Mouse (Mus musculus) heart, embryonic 11.5 days (tissue): Measurements from ENCODE around the gene Mybpc3. TPM values are rescaled to one million over a fixed set of nuclear protein-coding genes. Genes with fewer than 3 reads are reported as not detected.
A peak's percentile ranks its signal among the peaks of the same experiment; 100 is the strongest.

ENCODE experiments used
- ATAC-seq: fragments of 200-750 bp; cut with Nextera tagmentation; replicated peaks from 2 replicates; pipeline ENCODE4 v1.8.0; 2017; ENCODE audit warnings: moderate library complexity; ENCODE audit not compliant: insufficient number of reproducible peaks, low FRiP score, low TSS enrichment
- H3K27ac ChIP-seq: fragments of 300-500 bp; sonication (generic); 2 replicates; pipeline ENCODE4 v1.5.1; 2014; ENCODE audit warnings: mild to moderate bottlenecking, low read depth, low read length
- H3K27me3 ChIP-seq: fragments of 300-500 bp; sonication (generic); 2 replicates; pipeline ENCODE4 v1.6.1; 2014; ENCODE audit warnings: mild to moderate bottlenecking, low read length, mixed read lengths; ENCODE audit not compliant: control insufficient read depth, insufficient read depth
- H3K36me3 ChIP-seq: fragments of 300-500 bp; sonication (generic); 2 replicates; pipeline ENCODE4 v1.6.1; 2014; ENCODE audit warnings: mild to moderate bottlenecking, low read length, moderate library complexity, mixed read lengths; ENCODE audit not compliant: control insufficient read depth, insufficient read depth
- H3K4me1 ChIP-seq: fragments of 300-500 bp; sonication (generic); 2 replicates; pipeline ENCODE4 v1.6.1; 2014; ENCODE audit warnings: low read length; ENCODE audit not compliant: control insufficient read depth, insufficient read depth
- H3K4me2 ChIP-seq: fragments of 300-500 bp; sonication (generic); 2 replicates; pipeline ENCODE4 v1.6.1; 2014; ENCODE audit warnings: mild to moderate bottlenecking, moderate library complexity
- H3K4me3 ChIP-seq: fragments of 300-500 bp; sonication (generic); 2 replicates; pipeline ENCODE4 v1.5.1; 2014; ENCODE audit warnings: low read depth, low read length
- H3K9ac ChIP-seq: fragments of 300-500 bp; sonication (generic); 2 replicates; pipeline ENCODE4 v1.6.1; 2014; ENCODE audit warnings: mild to moderate bottlenecking, low read depth, low read length, moderate library complexity
- H3K9me3 ChIP-seq: fragments of 300-500 bp; sonication (generic); replicated peaks from 2 replicates; pipeline ENCODE4 v1.6.1; 2016; ENCODE audit warnings: low read length; ENCODE audit not compliant: control insufficient read depth
- WGBS: fragments of 180-500 bp; shearing (Covaris S2); extraction: QIAGEN DNeasy Blood & Tissue Kit; methylation state at CpG from one replicate; pipeline ENCODE4 v1.1.7; 2014; ENCODE audit not compliant: insufficient replicate concordance; 5-methylcytosine and 5-hydroxymethylcytosine counted together
- polyA plus RNA-seq: library from polyadenylated mRNA; unstranded; fragments of >200 nt; fragmentation: Nextera tagmentation; extraction: Ambion mirVana; gene quantifications from 2 replicates; pipeline ENCODE4 v1.2.1, GENCODE M21; 2014

Gene Mybpc3
- polyA plus RNA-seq: 470 and 665 TPM in 2 replicates

GRCm38 (mm10) chr2:91117585-91118275, at the start of gene Mybpc3:
TSS of gene Mybpc3 (plus strand) at chr2:91118144.
- WGBS: 45% methylated on average over 11 of the region's 11 CpGs
- Histone ChIP-seq H3K9me3 (no peaks in the 10 kb centered on the region), H3K27ac (peak within 1 kb of the TSS; percentile 95), H3K4me2 (peak within 1 kb of the TSS; percentile 76), H3K36me3 (peaks cover 5% of the 10 kb centered on the region; the same call in 1 of the 2 replicates), H3K4me1 (peaks cover 30% of the 10 kb centered on the region), H3K27me3 (no peaks in the 10 kb centered on the region), H3K9ac (peak within 1 kb of the TSS; percentile 89), H3K4me3 (peak within 1 kb of the TSS; percentile 60)
- ATAC-seq: no peak; the same call in 1 of the 2 replicates

- H3K27ac ChIP-seq: no peak overlapping the region; the same call in 1 of the 2 replicates
- WGBS: 61% methylated on average over 13 of the region's 13 CpGs
- no peak for ATAC-seq
Observed at GRCm38 (mm10) chr2:91068162-91068871, 49.6 kb upstream of the Mybpc3 start.

GRCm38 (mm10) chr2:91068872-91069165, 49.1 kb upstream of the Mybpc3 start:
- no peak for ATAC-seq
- Histone ChIP-seq H3K4me1 (peaks cover 19% of the 10 kb centered on the region), H3K9me3 (no peaks in the 10 kb centered on the region), H3K4me2 (peak overlapping the region; percentile 90), H3K27ac (peak overlapping the region; percentile 87; the same call in 1 of the 2 replicates), H3K9ac (peak overlapping the region; percentile 84), H3K36me3 (peaks cover 13% of the 10 kb centered on the region), H3K27me3 (no peaks in the 10 kb centered on the region), H3K4me3 (peak overlapping the region; percentile 1; the same call in 1 of the 2 replicates)
- 51% methylated on average over 6 of the region's 6 CpGs for WGBS

More at GRCm38 (mm10) chr2:91068162-91068871, 49.6 kb upstream of the Mybpc3 start:
- peaks cover 19% of the 10 kb centered on the region for H3K4me1 ChIP-seq
- peak overlapping the region; percentile 90 for H3K4me2 ChIP-seq
- H3K4me3 ChIP-seq: peak overlapping the region; percentile 1
- no peaks in the 10 kb centered on the region for H3K9me3 ChIP-seq
- peaks cover 16% of the 10 kb centered on the region for H3K36me3 ChIP-seq
- H3K27me3 ChIP-seq: no peaks in the 10 kb centered on the region
- H3K9ac ChIP-seq: peak overlapping the region; percentile 84

GRCm38 (mm10) chr2:91069306-91070000, 48.5 kb upstream of the Mybpc3 start:
- H3K9ac ChIP-seq: peak overlapping the region; percentile 84
- peaks cover 19% of the 10 kb centered on the region for H3K4me1 ChIP-seq
- WGBS: 7% methylated on average over 14 of the region's 14 CpGs
- no peak for ATAC-seq
- no peaks in the 10 kb centered on the region for H3K9me3 ChIP-seq
- no peaks in the 10 kb centered on the region for H3K27me3 ChIP-seq
- H3K27ac ChIP-seq: peak overlapping the region; percentile 87
- peak overlapping the region; percentile 69 for H3K4me3 ChIP-seq
- peak overlapping the region; percentile 90 for H3K4me2 ChIP-seq
- peaks cover 7% of the 10 kb centered on the region for H3K36me3 ChIP-seq

GRCm38 (mm10) chr2:91070076-91070800, 47.7 kb upstream of the Mybpc3 start, which contains the start of gene Slc39a13:
TSS of gene Slc39a13 (minus strand) at chr2:91070417.
- Histone ChIP-seq H3K4me1 (peaks cover 19% of the 10 kb centered on the region), H3K9ac (peak within 1 kb of the TSS; percentile 84), H3K4me3 (peak within 1 kb of the TSS; percentile 69), H3K27ac (peak within 1 kb of the TSS; percentile 87), H3K9me3 (no peaks in the 10 kb centered on the region), H3K36me3 (0 out of 2 replicates have a peak, but pooled peaks cover 2% of the 10 kb centered on the region), H3K27me3 (no peaks in the 10 kb centered on the region), H3K4me2 (peak within 1 kb of the TSS; percentile 90)
- ATAC-seq: peak; percentile 94
- under 1% methylated on average over 64 of the region's 69 CpGs for WGBS

GRCm38 (mm10) chr2:91071059-91071458, 46.9 kb upstream of the Mybpc3 start:
- Histone ChIP-seq H3K4me3 (peak overlapping the region; percentile 69), H3K27ac (peak overlapping the region; percentile 87), H3K9me3 (no peaks in the 10 kb centered on the region), H3K36me3 (0 out of 2 replicates have a peak, but pooled peaks cover 2% of the 10 kb centered on the region), H3K27me3 (no peaks in the 10 kb centered on the region), H3K4me2 (peak overlapping the region; percentile 90), H3K4me1 (peaks cover 19% of the 10 kb centered on the region), H3K9ac (peak overlapping the region; percentile 84)
- no peak for ATAC-seq
- 81% methylated on average over 10 of the region's 10 CpGs for WGBS

- Histone ChIP-seq H3K36me3 (no peaks in the 10 kb centered on the region), H3K4me1 (peaks cover 19% of the 10 kb centered on the region), H3K4me2 (no peak overlapping the region), H3K9me3 (no peaks in the 10 kb centered on the region), H3K9ac (no peak overlapping the region), H3K27ac (no peak overlapping the region), H3K27me3 (no peaks in the 10 kb centered on the region), H3K4me3 (no peak overlapping the region)
- no peak for ATAC-seq
- WGBS: 45% methylated on average over 1 of the region's 1 CpGs
Observed at GRCm38 (mm10) chr2:91072092-91072491, 45.9 kb upstream of the Mybpc3 start.

DNA sequence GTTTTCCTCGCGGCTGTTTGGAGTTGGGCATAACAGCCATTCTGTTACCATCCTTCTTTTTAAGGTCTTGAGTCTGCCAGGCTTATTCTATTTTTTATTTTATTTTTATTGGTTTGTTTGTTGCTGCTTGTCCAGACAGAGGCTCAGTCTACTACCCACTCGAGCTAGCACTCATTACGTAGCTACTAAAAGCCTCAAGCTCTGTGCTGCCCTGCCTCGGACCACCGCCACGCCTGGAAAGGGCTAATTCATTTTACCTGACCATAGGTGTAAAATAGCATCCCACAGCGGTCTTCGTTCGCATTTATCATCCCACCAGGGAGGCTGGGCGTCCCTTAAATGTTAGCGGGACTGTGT, 40.0 kb upstream of the Mybpc3 start:
- 25% methylated on average over 12 of the region's 12 CpGs for WGBS
- peak overlapping the region; percentile 79 for H3K9ac ChIP-seq
- no peaks in the 10 kb centered on the region for H3K9me3 ChIP-seq
- H3K36me3 ChIP-seq: no peaks in the 10 kb centered on the region
- ATAC-seq: no peak
- no peaks in the 10 kb centered on the region for H3K27me3 ChIP-seq
- peaks cover 6% of the 10 kb centered on the region for H3K4me1 ChIP-seq
- H3K4me2 ChIP-seq: peak overlapping the region; percentile 81
- peak overlapping the region; percentile 51 for H3K4me3 ChIP-seq
- H3K27ac ChIP-seq: no peak overlapping the region
